Mouse (Mus musculus) ES-E14 (cell line): ENCODE measurements at regions not wholly inside any gene's neighbourhood (a gene's known extent, or its start where the extent isn't known, plus 50 kb on each side); places are given as distances from the start of the nearest gene placed in this dataset.

Experiments used
- MAFK ChIP-seq: IDR thresholded peaks from 2 replicates; pipeline ENCODE4 v1.6.1; 2014; ENCODE audit warnings: mild to moderate bottlenecking, low read depth, low read length, inconsistent platforms; ENCODE audit not compliant: insufficient read depth
- ZNF384 ChIP-seq: IDR thresholded peaks from 2 replicates; pipeline ENCODE4 v1.6.1; 2012; ENCODE audit warnings: low read depth, low read length, inconsistent platforms

DNA sequence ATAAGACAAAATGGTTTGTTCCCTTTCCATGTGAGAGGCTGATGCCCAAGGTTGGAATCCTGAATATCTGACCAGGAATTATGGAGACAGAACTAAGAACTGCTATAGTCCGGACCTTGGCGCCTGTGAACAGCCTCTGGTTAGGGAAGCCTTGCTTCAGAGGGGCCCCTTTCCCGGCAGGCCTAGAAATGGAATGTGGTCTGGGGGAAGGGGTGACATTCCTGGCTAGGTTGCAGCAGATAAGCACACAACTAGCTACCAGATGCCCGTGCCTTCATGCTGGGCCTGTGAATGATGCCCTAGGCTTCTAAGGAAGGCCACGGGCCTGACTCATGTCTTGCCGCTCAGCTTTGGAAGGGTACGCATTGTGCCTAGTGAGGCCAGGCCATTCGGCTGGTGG, 89.4 kb downstream of the Snrpe start:
- TF ChIP-seq MAFK: no peak
- TF ChIP-seq ZNF384: no peak
